Mouse (Mus musculus): ENCODE data around the gene Srpk2. TPM values are rescaled to one million over a fixed set of nuclear protein-coding genes. Genes with fewer than 3 reads are reported as not detected.

The Srpk2 gene
- total and polyA plus RNA-seq, 3 experiments: 11.2 to 41.7 (median 16.9) TPM

DNA sequence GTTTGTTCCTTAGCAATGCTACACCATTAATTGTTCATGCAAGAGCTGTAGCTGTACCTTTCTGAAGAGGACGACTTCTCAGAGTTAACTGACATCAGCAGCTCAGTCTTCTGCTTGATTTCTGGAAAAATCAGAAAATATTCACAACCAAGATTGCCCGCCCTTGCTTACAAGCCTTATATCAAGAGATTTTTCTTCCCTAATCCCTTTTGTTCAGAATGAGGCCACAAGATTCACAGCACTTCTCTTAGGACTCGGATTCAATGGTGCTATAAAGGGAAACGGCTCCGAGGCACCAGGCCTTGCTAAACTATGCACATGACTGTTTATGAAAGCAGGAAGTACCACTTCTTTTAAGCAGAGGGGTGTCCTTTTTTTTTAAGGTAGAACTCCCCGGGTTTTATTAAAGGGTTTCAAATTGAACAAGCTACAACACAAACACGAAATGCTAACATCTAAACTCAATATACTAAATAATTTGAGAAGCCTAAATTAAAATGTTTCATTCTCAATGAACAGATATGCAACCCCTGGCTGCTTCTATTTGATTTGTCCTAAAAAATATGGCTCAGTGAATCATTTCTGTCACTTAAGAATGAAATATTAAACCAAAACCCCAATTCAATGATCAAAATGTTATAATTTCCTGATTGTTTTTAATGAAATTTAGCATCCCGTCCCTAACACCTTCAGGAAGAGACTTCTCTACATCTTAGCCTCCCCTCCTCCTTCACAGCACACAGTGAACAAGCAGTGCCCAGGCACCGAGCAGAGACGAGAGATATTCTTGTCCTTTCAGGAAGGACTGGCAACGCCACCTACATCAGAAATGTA, 67.9 kb downstream of the Srpk2 start (continued):
- no peak for TF ChIP-seq UBTF (IDR thresholded peaks at IDR 0.05; ENCODE audit: borderline replicate concordance, insufficient read depth, low read depth, low read length)
- TF ChIP-seq SMC3 (IDR thresholded peaks at IDR 0.05; ENCODE audit: low read depth, low read length): no peak
- 0 out of 4 replicates have a peak, but pooled peaks of 1 of the 2 experiments have one; percentile 24 for TF ChIP-seq EP300 (IDR thresholded peaks at IDR 0.05; ENCODE audit: low read depth in 1 of 2, low read length in 2 of 2)
- peak; percentile 90 for TF ChIP-seq NELFE (IDR thresholded peaks at IDR 0.05; ENCODE audit: low read depth, low read length)
- TF ChIP-seq TBP (IDR thresholded peaks at IDR 0.05; ENCODE audit: low read depth, low read length): peak; percentile 93
- TF ChIP-seq HCFC1 (IDR thresholded peaks at IDR 0.05; ENCODE audit: low read depth, low read length): peak; percentile 79
- no peak for TF ChIP-seq KAT2A (conservative IDR thresholded peaks at IDR 0.05; ENCODE audit: low read depth, low read length)
- TF ChIP-seq RCOR1 (IDR thresholded peaks at IDR 0.05; ENCODE audit: low read depth, low read length): peak; percentile 78
- no peak; the same call in 1 of the 2 replicates for TF ChIP-seq CHD2 (IDR thresholded peaks at IDR 0.05; ENCODE audit: low read length)
- TF ChIP-seq ZMIZ1 (IDR thresholded peaks at IDR 0.05; ENCODE audit: low read depth, low read length): peak; percentile 92
- TF ChIP-seq USF2 (IDR thresholded peaks at IDR 0.05; ENCODE audit: borderline replicate concordance in 1 of 2, insufficient read depth in 1 of 2, low read depth in 1 of 2, low read length in 2 of 2): no peak
- no peak for TF ChIP-seq RAD21 (IDR thresholded peaks at IDR 0.05; ENCODE audit: low read depth, low read length)
- no peak for TF ChIP-seq NRF1 (IDR thresholded peaks at IDR 0.05; ENCODE audit: insufficient read depth, low read depth, low read length, poor library complexity, severe bottlenecking)
- peak; percentile 84 for TF ChIP-seq MYC (IDR thresholded peaks at IDR 0.05; ENCODE audit: low read depth, low read length)
- TF ChIP-seq E2F4 (IDR thresholded peaks at IDR 0.05; ENCODE audit: borderline replicate concordance, low read depth, low read length): no peak
- no peak; the same call in 1 of the 2 replicates for TF ChIP-seq ELF1 (IDR thresholded peaks at IDR 0.05; ENCODE audit: low read depth, low read length)
- peak; percentile 81 for TF ChIP-seq MAX (IDR thresholded peaks at IDR 0.05; ENCODE audit: low read length)
- no peak for TF ChIP-seq GABPA (IDR thresholded peaks at IDR 0.05; ENCODE audit: low read depth, low read length)

DNA sequence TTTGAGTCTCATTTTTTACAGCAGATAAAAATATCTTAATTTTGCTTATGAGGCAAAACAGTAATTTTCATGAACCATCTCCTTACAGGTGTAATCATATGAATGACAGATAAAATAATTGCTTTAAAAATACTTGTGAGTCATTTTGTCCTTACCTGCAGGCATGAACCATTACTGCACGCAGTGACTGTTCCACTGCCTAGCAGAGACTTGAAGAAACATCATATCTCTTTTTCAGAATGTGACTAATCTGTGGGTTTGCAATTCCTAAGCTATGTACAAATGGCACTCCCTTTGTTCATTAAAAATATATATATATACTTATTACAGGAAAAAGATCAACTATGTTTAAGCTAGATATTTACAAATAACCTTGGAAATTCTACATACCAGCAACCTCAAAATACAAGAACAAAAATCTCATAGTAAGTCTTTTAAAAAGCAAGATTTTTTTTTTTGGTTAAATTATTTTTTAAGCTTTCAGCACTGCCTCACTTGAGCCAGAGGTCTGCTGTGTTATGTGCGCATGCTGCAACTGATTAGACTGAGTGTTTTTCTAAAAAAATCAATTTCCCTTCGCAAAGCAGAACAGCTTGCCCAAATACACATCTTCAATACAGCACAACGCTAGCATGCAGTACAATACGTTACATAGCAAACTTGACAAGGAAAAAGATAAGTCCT, 68.7 kb downstream of the Srpk2 start:
- no peaks in the 10 kb centered on the region for H3K9me3 ChIP-seq (replicated peaks; ENCODE audit: insufficient read depth, low read length)
- H3K36me3 ChIP-seq (ENCODE audit: control insufficient read depth in 1 of 2, insufficient read depth in 2 of 2, low read length in 2 of 2): peaks cover 0 to 13% of the 10 kb centered on the region in 2 experiments; a peak in 2 of 4 replicates
- peak overlapping the region; percentile 52 to 60 for H3K4me3 ChIP-seq (ENCODE audit: control insufficient read depth in 1 of 2, insufficient read depth in 1 of 2, low read depth in 2 of 2, low read length in 2 of 2)
- H3K27ac ChIP-seq (ENCODE audit: control insufficient read depth, low read depth, low read length): peak overlapping the region; percentile 82
- peaks cover 4 to 6% of the 10 kb centered on the region in 2 experiments for H3K4me1 ChIP-seq (ENCODE audit: control insufficient read depth in 1 of 2, insufficient read depth in 2 of 2, low read length in 2 of 2)
- no peaks in the 10 kb centered on the region for H3K27me3 ChIP-seq (ENCODE audit: control insufficient read depth in 1 of 2, insufficient read depth in 2 of 2, low read length in 2 of 2)
- peaks cover 1% of the 10 kb centered on the region for H3K79me2 ChIP-seq (ENCODE audit: control insufficient read depth, insufficient read depth, low read length, poor library complexity)
- peak; percentile 60 for DNase-seq (ENCODE audit: low read depth, low spot score)
- peak; percentile 42; the same call in 1 of the 2 replicates for TF ChIP-seq MAFK (IDR thresholded peaks at IDR 0.05; ENCODE audit: borderline replicate concordance, low read depth, low read length)
- TF ChIP-seq EP300 (IDR thresholded peaks at IDR 0.05; ENCODE audit: low read depth in 1 of 2, low read length in 2 of 2): peak in 1 of 2 experiments; percentile 22; a peak in 1 of 4 replicates
- TF ChIP-seq E2F4 (IDR thresholded peaks at IDR 0.05; ENCODE audit: borderline replicate concordance, low read depth, low read length): no peak
- peak overlapping the region; percentile 68 for H3K9ac ChIP-seq (ENCODE audit: control insufficient read depth, low read depth, low read length, poor library complexity, severe bottlenecking)
